Mouse (Mus musculus): Measurements from ENCODE around the gene Themis3.
"Not testable (repeated sequence)": the region's sequence is repeated elsewhere in the genome, so short reads cannot be mapped to it uniquely, and the experiment has no call there.

The Themis3 gene

GRCm38 (mm10) chr17:66558404-66559317, 35.8 kb downstream of the Themis3 start:
- DNase-seq (ENCODE audit: low read depth), result no peak

DNA sequence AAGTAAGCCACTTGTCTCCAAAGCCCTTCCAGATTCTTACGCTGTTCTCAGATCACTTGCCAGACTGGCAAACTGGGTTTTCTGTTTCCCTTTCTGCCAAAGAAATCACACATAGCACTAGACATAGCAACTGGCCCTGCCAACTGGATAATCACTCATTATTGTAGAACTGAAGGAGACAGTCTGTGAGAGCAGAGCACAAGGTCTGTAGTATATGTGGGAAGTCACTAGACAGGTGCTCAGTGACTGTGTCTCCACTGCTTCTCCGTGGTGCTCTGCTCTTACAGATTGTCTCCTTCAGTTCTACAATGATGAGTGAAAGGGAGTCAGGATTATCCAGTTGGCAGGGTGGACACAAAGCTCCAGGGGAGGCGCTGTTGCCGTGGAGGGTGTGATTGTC, 41.7 kb downstream of the Themis3 start:
- DNase-seq (ENCODE audit: low read depth), result no peak

DNA sequence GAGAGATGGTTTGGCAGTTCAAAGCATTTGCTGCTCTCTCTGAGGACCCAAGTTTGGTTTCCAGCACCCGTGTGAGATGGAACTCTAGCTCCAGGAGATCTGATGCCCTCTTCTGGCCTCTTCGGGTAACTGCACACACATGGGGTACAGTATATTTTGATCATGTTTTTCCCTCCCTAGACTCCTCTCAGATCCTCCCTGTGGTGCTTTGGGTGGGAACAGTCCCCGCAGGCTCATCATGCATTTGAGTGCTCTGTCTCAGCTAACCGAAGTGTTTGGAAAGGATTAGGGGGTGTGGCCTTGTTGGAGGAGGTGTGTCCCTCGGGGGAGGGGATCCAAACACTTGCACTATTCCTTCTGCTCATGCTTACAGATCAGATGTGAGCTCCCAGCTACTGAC, 43.9 kb downstream of the Themis3 start:
- DNase-seq (ENCODE audit: low read depth), result no peak

GRCm38 (mm10) chr17:66532285-66532684, 62.1 kb downstream of the Themis3 start:
- DNase-seq (ENCODE audit: low read depth), result no peak

GRCm38 (mm10) chr17:66523396-66523795, 71.0 kb downstream of the Themis3 start:
- no peak for DNase-seq (ENCODE audit: low read depth)

GRCm38 (mm10) chr17:66522631-66523030, 71.8 kb downstream of the Themis3 start:
- DNase-seq (ENCODE audit: low read depth), result not testable (repeated sequence)

DNA sequence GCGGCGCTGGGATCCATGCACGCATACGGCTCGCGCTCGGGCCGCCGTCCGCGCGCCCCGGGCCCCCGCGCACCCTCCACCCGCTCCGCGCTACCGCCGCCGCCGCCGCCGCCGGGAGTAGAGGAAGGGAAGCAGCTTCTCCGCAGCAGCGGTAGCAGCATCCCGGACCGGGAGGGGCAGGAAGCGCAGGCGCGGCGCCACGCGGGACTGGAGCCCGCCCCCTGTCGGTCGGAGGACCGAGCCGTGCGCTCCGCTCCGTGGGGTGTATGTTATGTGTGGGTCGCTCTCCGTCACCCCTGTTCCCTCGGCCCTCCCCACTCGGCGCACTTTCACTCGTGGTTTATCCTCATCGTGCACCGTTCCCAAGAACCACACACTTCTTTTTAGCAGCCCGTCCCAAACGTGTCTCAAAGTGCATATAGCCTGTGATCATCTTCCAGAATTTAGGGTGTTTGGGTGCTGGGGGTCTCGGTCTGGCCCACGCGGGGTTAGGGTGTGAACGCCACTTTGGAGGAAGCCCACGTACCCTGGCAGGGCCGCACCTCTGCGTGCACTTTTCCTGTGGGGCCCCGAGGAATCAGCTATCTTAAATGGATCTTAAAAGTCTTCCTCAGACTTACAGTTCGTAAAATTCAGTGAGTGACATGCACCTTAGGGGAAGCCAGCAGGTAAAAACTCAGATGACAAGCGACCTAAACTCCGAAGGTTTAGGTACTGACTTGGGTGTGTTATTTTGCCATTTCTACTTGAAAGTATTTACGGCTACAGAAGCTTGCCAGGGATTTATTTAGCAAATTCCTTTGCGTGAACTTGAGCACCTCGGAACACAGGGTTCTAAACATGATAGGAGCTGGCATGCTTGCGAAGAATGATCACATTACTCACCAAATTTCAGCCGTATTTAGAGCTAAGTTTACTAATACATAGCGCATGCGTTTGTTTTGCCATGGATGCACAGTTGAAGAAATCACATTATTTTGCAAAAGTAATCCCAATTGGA, 74.6 kb downstream of the Themis3 start, which contains the start of gene Rab12:
Rab12 (minus strand) TSS at position 176 of the 1,000 bp plus-strand sequence.
- DNase-seq (ENCODE audit: low read depth), result peak; percentile 61

DNA sequence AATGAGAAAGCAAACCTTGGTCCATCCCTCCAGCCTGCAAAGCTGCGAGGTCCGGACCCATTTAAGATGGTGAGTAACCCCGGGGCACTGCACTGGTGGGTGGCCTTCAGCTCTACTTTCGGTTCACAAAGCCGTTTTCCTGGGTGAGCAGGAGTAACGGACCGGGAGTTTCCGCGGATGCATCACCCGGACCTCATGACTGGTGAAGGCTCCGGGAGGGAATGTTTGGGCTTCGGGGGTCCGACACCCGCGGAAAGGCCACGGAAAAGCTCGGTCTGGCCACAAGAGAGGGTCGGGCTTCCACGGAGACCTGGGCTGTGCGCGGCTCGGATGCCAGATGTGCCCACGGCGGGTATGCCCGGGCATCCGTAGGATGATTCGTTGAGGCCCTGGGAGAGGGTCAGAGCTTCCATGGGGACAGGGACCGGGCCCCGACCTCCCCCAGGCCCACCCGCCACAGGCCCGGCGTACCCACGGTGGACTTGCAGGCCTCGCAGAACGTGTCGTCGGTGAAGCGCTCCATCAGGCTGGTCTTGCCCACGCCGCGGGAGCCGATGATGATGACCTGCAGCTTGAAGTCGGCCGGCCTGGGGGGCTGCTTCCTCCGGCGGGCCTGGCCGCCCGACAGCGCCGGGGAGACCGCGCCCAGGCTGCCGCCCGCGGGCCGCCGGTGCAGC, 75.4 kb downstream of the Themis3 start:
- no peak for DNase-seq (ENCODE audit: low read depth)

GRCm38 (mm10) chr17:66516953-66517352, 77.5 kb downstream of the Themis3 start:
- no peak for DNase-seq (ENCODE audit: low read depth)

DNA sequence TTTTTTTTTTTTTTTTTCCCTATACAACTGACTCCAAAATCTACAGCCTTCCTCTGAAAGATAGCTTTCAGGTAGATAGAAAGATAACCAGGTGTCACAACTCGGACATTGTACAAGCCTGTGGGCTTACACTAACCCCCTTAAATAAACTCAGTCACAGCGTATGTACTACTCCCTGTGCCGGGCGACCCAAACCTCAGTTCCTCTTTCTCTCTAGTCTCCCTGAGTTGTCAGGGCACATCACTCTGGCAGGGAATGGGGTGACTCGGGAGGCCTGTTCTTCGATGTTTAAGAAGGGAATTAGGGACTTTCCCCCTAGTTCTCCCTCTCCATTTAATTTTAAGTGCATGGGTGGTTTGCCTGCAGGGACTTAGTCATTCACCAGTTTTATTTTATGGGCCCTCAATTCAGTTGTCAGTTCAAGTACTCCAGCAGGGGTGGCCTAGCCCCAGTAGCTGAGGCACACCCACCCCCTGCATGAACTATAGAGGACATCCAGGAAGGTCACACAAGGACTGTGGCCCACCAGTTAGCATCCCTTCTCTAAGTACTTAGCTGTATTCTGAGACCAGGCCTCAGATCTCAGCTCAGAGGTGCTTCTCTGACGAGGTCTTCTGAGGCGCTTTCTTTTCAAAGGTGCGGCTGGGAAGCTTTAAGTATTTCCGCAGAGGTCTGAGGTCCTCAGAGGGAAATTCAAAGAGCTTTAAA, 80.0 kb downstream of the Themis3 start:
- DNase-seq (ENCODE audit: low read depth), result no peak

DNA sequence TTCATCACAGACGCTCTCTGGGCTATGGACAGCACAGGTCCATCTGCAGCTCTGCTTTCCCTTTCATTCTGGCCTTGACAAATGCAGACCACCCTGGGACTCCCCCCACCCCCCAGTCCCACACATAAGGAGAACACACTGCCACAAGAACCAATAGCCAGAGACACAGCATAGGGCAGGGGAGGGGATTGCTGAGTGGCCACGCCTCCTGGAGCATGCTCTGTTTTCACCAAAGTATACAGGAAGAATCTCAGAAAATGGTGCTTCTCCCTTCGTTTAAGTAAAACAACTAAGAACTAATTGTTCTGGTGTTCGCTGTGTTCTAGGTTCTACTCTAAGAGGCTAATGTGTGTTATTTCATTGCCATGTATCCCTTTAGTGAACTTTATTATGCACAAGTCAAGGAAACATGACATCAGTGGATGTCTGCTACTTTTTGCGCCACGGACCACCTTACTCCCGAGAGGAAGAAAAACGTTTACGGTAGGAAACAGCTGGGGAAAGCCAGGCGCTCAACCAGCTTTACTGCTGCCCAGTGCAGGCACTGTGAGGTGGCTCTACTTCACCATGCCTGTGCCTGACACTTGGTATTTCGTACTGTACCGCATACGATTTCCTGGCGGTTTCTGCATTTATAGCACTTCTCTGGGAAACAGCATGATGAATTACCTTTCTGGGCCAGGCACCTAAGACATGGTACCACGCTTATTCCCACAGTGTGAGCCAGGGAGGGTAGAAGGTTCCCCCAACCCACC, 82.0 kb downstream of the Themis3 start:
- no peak for DNase-seq (ENCODE audit: low read depth)

GRCm38 (mm10) chr17:66510221-66510683, 84.2 kb downstream of the Themis3 start:
- no peak for DNase-seq (ENCODE audit: low read depth)

GRCm38 (mm10) chr17:66507049-66507954, 87.1 kb downstream of the Themis3 start:
- DNase-seq (ENCODE audit: low read depth), result no peak

- DNase-seq (ENCODE audit: low read depth), result no peak
Observed at GRCm38 (mm10) chr17:66504964-66505363, 89.5 kb downstream of the Themis3 start.

Measured in c-Kit-positive CD71-negative TER-119-negative erythroid progenitor cells, embryonic 14.5 days (primary cell).